Mouse (Mus musculus): ENCODE measurements around the gene Unc5cl. TPM values are rescaled to one million over a fixed set of nuclear protein-coding genes. Genes with fewer than 3 reads are reported as not detected.

Unc5cl gene
- total RNA-seq, 2 experiments from 2014 or later, result 0.24 TPM; not detected in 1

DNA sequence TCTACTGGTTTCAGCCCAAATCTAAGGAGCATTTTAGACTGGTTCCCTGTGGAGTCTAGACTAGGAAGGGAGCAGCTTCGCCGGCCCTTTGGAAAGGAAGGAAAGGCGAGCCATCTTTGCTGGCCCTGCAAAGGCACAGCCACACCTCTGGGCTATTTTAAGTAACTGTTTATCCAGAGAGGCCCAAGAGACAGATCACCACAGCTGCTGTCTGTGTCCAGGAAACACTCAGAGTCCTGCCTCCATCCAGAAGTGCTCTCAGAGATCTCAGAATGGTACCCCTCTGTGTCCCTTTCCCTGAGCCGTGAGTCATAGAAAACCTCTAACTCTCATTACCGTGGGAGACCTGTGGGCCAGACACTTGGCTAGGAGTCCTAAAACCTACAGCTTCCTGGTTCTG lies 24.3 kb upstream of the Unc5cl start:
- intact Hi-C loops (cut with DNase I), result no loop called here
- no peak for DNase-seq

DNA sequence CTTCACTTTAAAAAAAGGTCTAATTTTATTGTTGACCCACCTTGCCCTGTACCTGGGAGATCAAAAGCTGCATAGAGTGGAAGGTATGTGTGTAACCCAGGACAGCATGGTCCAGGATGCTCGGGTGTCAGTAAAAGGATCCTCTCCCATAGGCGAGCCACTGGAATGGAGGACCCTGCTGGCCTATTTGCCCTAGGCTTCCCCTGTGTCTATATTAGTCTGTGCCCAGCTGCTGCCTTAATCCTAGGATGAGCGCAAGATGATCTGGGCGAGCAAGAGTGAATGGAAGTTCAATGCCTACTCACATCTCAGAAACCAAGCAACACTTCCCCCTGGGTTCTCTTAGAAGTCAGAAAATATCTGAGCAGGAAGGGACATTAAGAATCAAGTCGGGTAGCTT lies 23.6 kb upstream of the Unc5cl start:
- intact Hi-C loops (cut with DNase I), result no loop called here
- DNase-seq, result no peak

GRCm38 (mm10) chr17:48432158-48432980 lies 22.3 kb upstream of the Unc5cl start, which contains the start of gene Apobec2:
TSS of gene Apobec2 (minus strand) at chr17:48432930.
- DNase-seq, result peak; percentile 66 to 72
- intact Hi-C loops (cut with DNase I), result no loop called here

GRCm38 (mm10) chr17:48433006-48433655 lies 21.6 kb upstream of the Unc5cl start:
- intact Hi-C loops (cut with DNase I), result no loop called here
- no peak for DNase-seq

GRCm38 (mm10) chr17:48433689-48434330 lies 20.9 kb upstream of the Unc5cl start:
- DNase-seq, result no peak
- intact Hi-C loops (cut with DNase I), result no loop called here

GRCm38 (mm10) chr17:48434479-48434878 lies 20.2 kb upstream of the Unc5cl start:
- intact Hi-C loops (cut with DNase I), result no loop called here
- no peak for DNase-seq

GRCm38 (mm10) chr17:48436487-48436886 lies 18.2 kb upstream of the Unc5cl start:
- DNase-seq, result no peak
- intact Hi-C loops (cut with DNase I), result loop anchor here (2.0 kb wide), 1 partner anchor 18 kb away; no protein-coding TSS in a partner anchor

- intact Hi-C loops (cut with DNase I), result loop anchor here (2.0 kb wide), 1 partner anchor 19 kb away; no protein-coding TSS in a partner anchor
- no peak for DNase-seq
Measured at GRCm38 (mm10) chr17:48437421-48437911, 17.2 kb upstream of the Unc5cl start.

DNA sequence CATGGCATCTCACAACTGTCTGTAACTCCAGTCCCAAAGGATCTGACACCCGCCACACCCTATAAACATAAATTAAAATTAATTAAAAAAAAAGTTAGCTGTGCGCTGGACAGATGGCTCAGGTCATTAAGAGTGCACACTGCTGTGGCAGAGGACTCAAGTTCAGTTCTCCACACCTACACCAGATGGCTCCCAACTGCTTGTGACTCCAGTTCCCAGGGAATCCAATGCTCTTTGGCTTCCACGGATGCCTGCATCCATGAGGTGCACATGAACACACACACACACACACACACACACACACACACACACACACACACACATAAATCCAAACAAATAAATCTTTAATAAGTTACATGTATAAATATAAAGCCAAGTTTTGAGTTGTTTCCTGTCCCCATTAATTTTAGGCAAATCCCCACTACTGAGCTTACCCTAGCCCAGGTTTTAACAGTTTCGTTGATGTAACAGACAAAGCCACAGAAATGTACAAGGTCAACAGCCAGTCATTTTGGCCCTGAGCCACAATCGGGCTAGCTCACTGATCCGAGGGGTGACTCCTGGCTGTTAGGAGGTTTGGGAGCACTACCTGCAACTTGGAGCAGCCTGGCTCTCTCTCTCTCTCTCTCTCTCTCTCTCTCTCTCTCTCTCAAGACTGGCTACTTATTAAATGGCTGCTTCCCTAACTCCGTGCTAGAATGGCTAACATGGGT lies 11.8 kb upstream of the Unc5cl start:
- intact Hi-C loops (cut with DNase I), result no loop called here
- DNase-seq, result no peak

- no peak for DNase-seq
- intact Hi-C loops (cut with DNase I), result no loop called here
Measured at GRCm38 (mm10) chr17:48443542-48444145, 11.1 kb upstream of the Unc5cl start.

DNA sequence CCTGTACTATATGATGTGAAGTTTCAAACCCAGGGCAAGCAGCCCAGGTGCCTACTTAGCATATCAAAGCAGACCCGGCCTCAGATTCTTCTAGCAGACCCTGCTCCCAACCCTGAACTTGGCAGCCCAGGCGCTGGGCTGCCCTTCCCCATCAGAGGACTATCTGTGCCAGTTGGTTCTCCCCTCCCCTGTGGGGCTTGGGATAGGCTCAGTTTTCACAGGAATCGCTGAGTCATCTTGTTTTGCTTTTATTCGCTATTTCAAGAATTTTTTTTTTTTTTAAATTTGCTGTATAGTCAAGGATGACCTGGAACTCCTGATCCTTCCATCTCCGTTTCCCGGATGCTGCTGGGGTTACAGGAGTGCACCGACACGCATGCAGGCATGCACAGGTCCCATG lies 7.0 kb upstream of the Unc5cl start:
- no peak for DNase-seq
- intact Hi-C loops (cut with DNase I), result no loop called here

- DNase-seq, result no peak
- intact Hi-C loops (cut with DNase I), result no loop called here
Measured at GRCm38 (mm10) chr17:48450666-48451352, 3.9 kb upstream of the Unc5cl start.

GRCm38 (mm10) chr17:48451353-48451675 lies 3.4 kb upstream of the Unc5cl start, which contains the start of gene Tspo2:
TSS of gene Tspo2 (minus strand) at chr17:48451522.
- intact Hi-C loops (cut with DNase I), result no loop called here
- no peak for DNase-seq

GRCm38 (mm10) chr17:48451753-48452444 lies 2.8 kb upstream of the Unc5cl start:
- no peak for DNase-seq
- intact Hi-C loops (cut with DNase I), result no loop called here

GRCm38 (mm10) chr17:48453489-48453888 lies 1.2 kb upstream of the Unc5cl start:
- DNase-seq, result no peak
- intact Hi-C loops (cut with DNase I), result no loop called here

DNA sequence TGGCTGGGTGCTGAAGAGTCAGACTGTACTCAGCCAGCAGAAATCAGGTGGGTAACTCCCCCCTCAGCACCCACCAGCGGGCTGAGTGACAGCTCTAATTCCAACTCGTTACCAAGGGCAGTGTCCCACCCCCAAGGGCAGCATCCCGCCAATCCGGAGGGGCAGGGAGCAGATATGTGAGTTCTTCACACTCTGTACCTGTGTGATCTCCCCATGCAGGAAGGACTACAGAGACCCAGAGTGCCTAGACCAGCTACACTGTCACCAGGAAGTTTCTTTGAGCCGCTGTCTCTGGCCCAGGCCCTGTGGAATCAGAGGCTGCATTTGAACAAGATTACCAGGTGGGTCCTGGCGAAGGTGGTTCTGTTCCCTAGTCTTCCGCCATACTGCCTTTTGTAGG lies 511 bp upstream of the Unc5cl start:
- no peak for DNase-seq
- intact Hi-C loops (cut with DNase I), result no loop called here

DNA sequence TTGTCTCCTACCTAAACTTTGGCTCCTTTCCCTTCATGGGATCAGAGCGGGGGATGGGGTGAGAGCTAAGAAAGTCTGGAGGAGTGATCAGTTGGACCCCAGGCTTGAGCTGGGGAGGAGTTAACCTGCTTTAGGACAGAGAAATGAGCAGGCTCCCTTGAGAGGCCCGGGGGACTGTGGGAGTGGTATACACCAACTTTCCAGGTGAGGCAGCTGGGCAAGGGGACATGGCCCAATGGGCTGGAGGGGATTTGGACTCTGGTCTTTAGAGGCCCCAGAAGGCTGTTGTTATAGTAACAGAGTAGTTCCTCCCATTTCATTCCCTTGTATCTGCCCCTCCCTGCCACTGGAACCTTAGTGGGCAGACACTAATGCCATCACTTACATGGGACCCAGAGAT lies 1.3 kb downstream of the Unc5cl start:
- no peak for DNase-seq
- intact Hi-C loops (cut with DNase I), result no loop called here

- intact Hi-C loops (cut with DNase I), result no loop called here
- DNase-seq, result no peak
Measured at GRCm38 (mm10) chr17:48457971-48458653, 3.4 kb downstream of the Unc5cl start.
